Mouse (Mus musculus): ENCODE measurements around the gene Txnrd2. TPM values are rescaled to one million over a fixed set of nuclear protein-coding genes. Genes with fewer than 3 reads are reported as not detected.
A peak's percentile ranks its signal among the peaks of the same experiment; 100 is the strongest.

Gene Txnrd2
- polyA plus RNA-seq, 1 experiment from 2014 or later: 15.7 TPM

DNA sequence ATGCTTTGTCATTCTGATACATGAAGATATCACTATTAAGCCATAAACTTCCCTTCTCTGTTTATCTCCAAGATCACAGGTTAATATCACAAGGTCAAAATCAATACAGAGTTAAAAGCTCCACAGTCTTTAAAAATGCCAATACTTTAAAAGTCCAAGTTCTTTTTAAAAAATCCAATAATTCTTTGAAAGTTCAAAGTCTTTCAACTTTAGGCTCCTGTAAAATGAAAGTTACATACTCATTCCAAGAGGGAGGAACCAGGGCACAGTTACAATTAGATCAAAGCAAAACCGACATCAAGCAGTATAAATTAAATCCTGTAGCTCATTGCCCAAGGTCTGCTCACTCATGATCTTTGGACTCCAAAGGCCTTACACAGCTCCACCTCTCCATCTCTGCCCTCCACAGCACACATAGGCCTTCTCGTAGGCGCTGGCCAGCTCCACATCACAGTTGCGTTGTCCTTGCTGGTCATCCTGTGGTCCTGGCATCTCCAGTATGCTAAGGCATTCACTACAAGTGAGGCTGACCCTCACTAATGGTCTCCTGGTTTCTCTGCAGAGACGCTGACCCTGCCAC lies 7.2 kb downstream of the Txnrd2 start:
- no peaks in the 10 kb centered on the region for H3K9me3 ChIP-seq
- H3K9ac ChIP-seq: no peak overlapping the region
- H3K4me2 ChIP-seq (replicated peaks): no peak overlapping the region
- H3K27me3 ChIP-seq: no peaks in the 10 kb centered on the region
- H3K4me1 ChIP-seq: 0 out of 2 replicates have a peak, but pooled peaks cover 4% of the 10 kb centered on the region
- WGBS: 92% methylated on average over 5 of the region's 5 CpGs
- no peak overlapping the region for H3K27ac ChIP-seq
- peaks cover 12% of the 10 kb centered on the region; the same call in 1 of the 2 replicates for H3K36me3 ChIP-seq
- no peak overlapping the region for H3K4me3 ChIP-seq
- no peak for ATAC-seq (ENCODE audit: insufficient number of reproducible peaks, insufficient read depth, low FRiP score, low TSS enrichment)

DNA sequence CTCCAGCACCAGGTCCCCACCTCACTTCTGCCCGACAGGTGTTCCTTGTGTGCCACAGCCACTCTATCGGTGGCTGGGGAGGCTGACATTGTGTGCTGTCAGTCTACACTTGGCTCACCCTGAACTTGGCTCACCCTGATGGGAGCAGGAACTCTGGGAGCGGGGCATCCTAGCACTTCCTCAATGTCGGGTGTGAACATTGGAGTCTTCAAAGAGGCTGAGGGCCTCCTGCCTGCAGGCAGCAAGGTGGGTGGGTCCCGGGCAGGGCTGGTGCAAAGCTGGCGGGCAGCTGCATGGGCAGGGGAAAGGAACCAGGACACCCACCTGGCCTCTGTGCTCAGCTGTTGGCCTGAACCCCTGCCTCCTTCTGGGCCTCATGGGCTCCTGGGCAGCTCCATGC lies 9.9 kb downstream of the Txnrd2 start:
- no peaks in the 10 kb centered on the region for H3K9me3 ChIP-seq
- WGBS: 84% methylated on average over 6 of the region's 6 CpGs
- no peak overlapping the region for H3K4me3 ChIP-seq
- H3K4me2 ChIP-seq (replicated peaks): no peak overlapping the region
- H3K9ac ChIP-seq: no peak overlapping the region
- no peak overlapping the region for H3K27ac ChIP-seq
- H3K4me1 ChIP-seq: no peaks in the 10 kb centered on the region
- H3K27me3 ChIP-seq: no peaks in the 10 kb centered on the region
- peaks cover 12% of the 10 kb centered on the region; the same call in 1 of the 2 replicates for H3K36me3 ChIP-seq
- ATAC-seq (ENCODE audit: insufficient number of reproducible peaks, insufficient read depth, low FRiP score, low TSS enrichment): no peak

- Histone ChIP-seq H3K9me3 (no peaks in the 10 kb centered on the region), H3K4me3 (no peak overlapping the region), H3K9ac (no peak overlapping the region), H3K27ac (no peak overlapping the region), H3K36me3 (no peaks in the 10 kb centered on the region), H3K4me2 (replicated peaks) (no peak overlapping the region), H3K27me3 (no peaks in the 10 kb centered on the region), H3K4me1 (0 out of 2 replicates have a peak, but pooled peaks cover 2% of the 10 kb centered on the region)
- peak; percentile 68 for ATAC-seq (ENCODE audit: insufficient number of reproducible peaks, insufficient read depth, low FRiP score, low TSS enrichment)
- WGBS: 23% methylated on average over 8 of the region's 8 CpGs
These were observed 17.2 kb downstream of the Txnrd2 start for GRCm38 (mm10) chr16:18443385-18443841.

DNA sequence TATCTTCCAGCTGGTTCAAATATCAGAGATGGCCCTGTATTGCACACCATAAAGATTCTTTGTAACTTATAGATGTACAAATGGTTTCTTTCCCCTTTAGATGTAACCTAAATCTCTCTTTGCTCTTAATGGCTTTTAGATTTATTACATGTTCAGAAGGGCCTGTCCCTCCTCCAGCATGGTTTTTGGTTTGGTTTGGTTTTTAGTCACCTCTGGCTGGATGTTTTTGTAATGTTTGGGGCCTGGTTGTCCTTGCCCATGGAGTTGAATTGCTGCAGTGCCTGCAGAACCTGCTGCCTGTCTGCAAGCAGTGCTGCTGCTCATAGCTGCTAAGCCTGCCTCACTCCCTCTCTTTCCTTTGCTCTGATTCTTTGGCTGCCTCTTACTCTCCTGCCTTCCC lies 21.1 kb downstream of the Txnrd2 start:
- H3K4me3 ChIP-seq: no peak overlapping the region
- no peaks in the 10 kb centered on the region for H3K36me3 ChIP-seq
- no peaks in the 10 kb centered on the region for H3K9me3 ChIP-seq
- H3K27me3 ChIP-seq: no peaks in the 10 kb centered on the region
- peak overlapping the region; percentile 4; the same call in 1 of the 2 replicates for H3K27ac ChIP-seq
- ATAC-seq (ENCODE audit: insufficient number of reproducible peaks, insufficient read depth, low FRiP score, low TSS enrichment): no peak
- H3K4me1 ChIP-seq: peaks cover 10% of the 10 kb centered on the region; the same call in 1 of the 2 replicates
- no peak overlapping the region for H3K4me2 ChIP-seq (replicated peaks)
- H3K9ac ChIP-seq: no peak overlapping the region

- 0 out of 2 replicates have a peak overlapping the region, but pooled peaks have one; percentile 36 for H3K27ac ChIP-seq
These were observed 21.9 kb downstream of the Txnrd2 start for GRCm38 (mm10) chr16:18448104-18448503.

GRCm38 (mm10) chr16:18449005-18449404 lies 22.8 kb downstream of the Txnrd2 start:
- H3K9ac ChIP-seq: no peak overlapping the region
- no peak for ATAC-seq (ENCODE audit: insufficient number of reproducible peaks, insufficient read depth, low FRiP score, low TSS enrichment)
- no peaks in the 10 kb centered on the region for H3K36me3 ChIP-seq
- H3K9me3 ChIP-seq: no peaks in the 10 kb centered on the region
- no peaks in the 10 kb centered on the region for H3K27me3 ChIP-seq
- peaks cover 10% of the 10 kb centered on the region; the same call in 1 of the 2 replicates for H3K4me1 ChIP-seq
- no peak overlapping the region for H3K4me3 ChIP-seq
- no peak overlapping the region for H3K27ac ChIP-seq
- no peak overlapping the region for H3K4me2 ChIP-seq (replicated peaks)
- 99% methylated on average over 4 of the region's 4 CpGs for WGBS

More at GRCm38 (mm10) chr16:18448104-18448503, 21.9 kb downstream of the Txnrd2 start:
- Histone ChIP-seq H3K4me3 (no peak overlapping the region), H3K4me2 (replicated peaks) (no peak overlapping the region), H3K9me3 (no peaks in the 10 kb centered on the region), H3K4me1 (peaks cover 10% of the 10 kb centered on the region; the same call in 1 of the 2 replicates), H3K9ac (no peak overlapping the region), H3K27me3 (no peaks in the 10 kb centered on the region), H3K36me3 (no peaks in the 10 kb centered on the region)
- WGBS: 57% methylated on average over 6 of the region's 6 CpGs
- ATAC-seq (ENCODE audit: insufficient number of reproducible peaks, insufficient read depth, low FRiP score, low TSS enrichment): no peak

DNA sequence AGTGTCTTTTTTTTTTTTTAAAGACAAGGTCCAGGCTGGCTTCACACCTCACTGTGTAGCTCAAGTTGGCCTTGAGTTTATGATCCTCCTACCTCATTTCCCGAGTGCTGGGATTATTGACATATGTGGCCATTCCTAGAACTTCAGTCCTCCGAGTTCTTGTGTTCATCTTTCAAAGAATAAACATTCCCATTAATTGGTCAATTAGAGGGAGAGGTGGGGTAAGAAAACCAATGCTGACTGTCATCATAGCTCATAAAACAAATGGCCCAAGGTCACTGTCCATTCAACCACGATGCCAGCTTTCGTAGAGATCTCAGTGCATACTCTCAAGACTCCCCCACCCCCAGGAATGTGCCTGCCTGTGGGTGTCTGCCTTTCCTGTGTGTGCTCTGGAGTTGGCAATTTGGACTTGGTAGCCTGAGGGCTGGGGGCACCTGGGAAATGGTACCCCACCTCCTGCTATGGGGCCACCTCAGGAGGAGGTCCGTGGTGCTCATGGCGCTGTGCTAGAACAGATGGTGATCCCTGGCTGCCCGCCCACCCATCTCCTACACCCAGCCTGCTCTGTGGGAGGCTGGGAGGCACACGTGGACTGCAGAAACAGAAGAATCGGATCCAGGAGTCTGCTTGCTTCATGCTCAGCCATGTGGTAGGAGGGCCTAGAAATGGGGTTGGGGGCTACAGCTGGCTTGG lies 25.4 kb downstream of the Txnrd2 start:
- ATAC-seq (ENCODE audit: insufficient number of reproducible peaks, insufficient read depth, low FRiP score, low TSS enrichment): no peak
- H3K36me3 ChIP-seq: no peaks in the 10 kb centered on the region
- H3K4me1 ChIP-seq: peaks cover 10% of the 10 kb centered on the region; the same call in 1 of the 2 replicates
- no peak overlapping the region for H3K4me2 ChIP-seq (replicated peaks)
- no peak overlapping the region for H3K9ac ChIP-seq
- 0 out of 2 replicates have a peak overlapping the region, but pooled peaks have one; percentile 7 for H3K27ac ChIP-seq
- no peaks in the 10 kb centered on the region for H3K27me3 ChIP-seq
- H3K4me3 ChIP-seq: no peak overlapping the region
- WGBS: 42% methylated on average over 9 of the region's 9 CpGs
- H3K9me3 ChIP-seq: no peaks in the 10 kb centered on the region

- Histone ChIP-seq H3K4me1 (peaks cover 10% of the 10 kb centered on the region; the same call in 1 of the 2 replicates), H3K27me3 (no peaks in the 10 kb centered on the region), H3K36me3 (no peaks in the 10 kb centered on the region), H3K9me3 (no peaks in the 10 kb centered on the region), H3K9ac (no peak overlapping the region), H3K27ac (0 out of 2 replicates have a peak overlapping the region, but pooled peaks have one; percentile 7), H3K4me2 (replicated peaks) (no peak overlapping the region), H3K4me3 (no peak overlapping the region)
- ATAC-seq (ENCODE audit: insufficient number of reproducible peaks, insufficient read depth, low FRiP score, low TSS enrichment): no peak
- WGBS: 75% methylated on average over 8 of the region's 8 CpGs
These were observed 26.2 kb downstream of the Txnrd2 start for GRCm38 (mm10) chr16:18452361-18452862.

DNA sequence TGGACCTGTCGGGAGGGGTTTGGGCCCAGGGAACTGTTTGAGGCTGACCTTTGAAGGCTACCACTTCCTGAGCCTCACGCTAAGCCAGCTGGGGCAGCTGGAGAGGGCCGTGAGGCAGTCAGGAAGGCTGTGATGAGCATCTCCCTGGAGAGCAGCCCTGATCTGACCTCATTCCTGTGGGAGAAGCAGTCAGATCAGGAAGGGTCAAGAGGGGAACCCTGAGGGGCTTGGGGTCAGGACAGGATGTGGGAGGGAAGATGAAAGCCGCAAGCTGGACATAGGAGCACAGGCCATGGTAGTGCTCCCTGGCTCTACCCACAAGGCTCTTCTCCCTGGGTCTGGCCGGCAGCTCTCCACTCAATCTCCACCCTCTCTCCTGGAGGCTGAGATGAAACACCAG lies 27.7 kb downstream of the Txnrd2 start:
- no peak overlapping the region for H3K4me3 ChIP-seq
- H3K27ac ChIP-seq: no peak overlapping the region
- WGBS: 30% methylated on average over 5 of the region's 5 CpGs
- H3K9ac ChIP-seq: no peak overlapping the region
- H3K4me1 ChIP-seq: peaks cover 8% of the 10 kb centered on the region
- no peak for ATAC-seq (ENCODE audit: insufficient number of reproducible peaks, insufficient read depth, low FRiP score, low TSS enrichment)
- H3K36me3 ChIP-seq: no peaks in the 10 kb centered on the region
- H3K4me2 ChIP-seq (replicated peaks): no peak overlapping the region
- H3K9me3 ChIP-seq: no peaks in the 10 kb centered on the region
- no peaks in the 10 kb centered on the region for H3K27me3 ChIP-seq

- no peak overlapping the region for H3K9ac ChIP-seq
- peaks cover 24% of the 10 kb centered on the region for H3K4me1 ChIP-seq
- no peaks in the 10 kb centered on the region for H3K27me3 ChIP-seq
- H3K27ac ChIP-seq: no peak overlapping the region
- no peak for ATAC-seq (ENCODE audit: insufficient number of reproducible peaks, insufficient read depth, low FRiP score, low TSS enrichment)
- 82% methylated on average over 6 of the region's 6 CpGs for WGBS
- H3K4me2 ChIP-seq (replicated peaks): no peak overlapping the region
- H3K4me3 ChIP-seq: no peak overlapping the region
- H3K9me3 ChIP-seq: no peaks in the 10 kb centered on the region
- H3K36me3 ChIP-seq: no peaks in the 10 kb centered on the region
These were observed 29.2 kb downstream of the Txnrd2 start for GRCm38 (mm10) chr16:18455407-18455806.

GRCm38 (mm10) chr16:18458661-18459060 lies 32.5 kb downstream of the Txnrd2 start:
- no peak for ATAC-seq (ENCODE audit: insufficient number of reproducible peaks, insufficient read depth, low FRiP score, low TSS enrichment)

More at GRCm38 (mm10) chr16:18458661-18459060, 32.5 kb downstream of the Txnrd2 start:
- 0 out of 2 replicates have a peak overlapping the region, but pooled peaks have one; percentile 51 for H3K27ac ChIP-seq
- H3K4me1 ChIP-seq: peaks cover 25% of the 10 kb centered on the region
- H3K27me3 ChIP-seq: no peaks in the 10 kb centered on the region
- no peaks in the 10 kb centered on the region for H3K9me3 ChIP-seq
- H3K9ac ChIP-seq: no peak overlapping the region
- H3K4me2 ChIP-seq (replicated peaks): no peak overlapping the region
- H3K36me3 ChIP-seq: no peaks in the 10 kb centered on the region
- no peak overlapping the region for H3K4me3 ChIP-seq

All from embryonic facial prominence, embryonic 12.5 days (tissue).